16 mouse cellular contexts compared by ENCODE assay signal in genomic region chr8:10123412-10123811, GRCm38 (mm10). TPM values are rescaled to one million over a fixed set of nuclear protein-coding genes. Genes with fewer than 3 reads are reported as not detected.
A peak's percentile ranks its signal among the peaks of the same experiment; 100 is the strongest.
DNase-seq lines count a peak whose midpoint lies in the region; ATAC-seq and TF ChIP-seq lines count a peak whose summit lies in the region.
"Had no signal": no experiment of that assay in that cellular context is flagged by ENCODE, and none has a peak within 500 bp of the region (broad histone marks: within the 10 kb centered on the region; RNA-seq: fewer than 3 reads in every experiment).

No protein-coding gene starts in this region.

- no peak overlapping the region for H3K4me2 ChIP-seq in embryonic facial prominence, embryonic 14.5 days (ENCODE audit: low read depth, low read length)
- no peak overlapping the region for H3K4me2 ChIP-seq in hindbrain, postnatal 0 days (ENCODE audit: low read depth, low read length)
- H3K4me2 ChIP-seq in heart, embryonic 12.5 days: no peak overlapping the region
- H3K4me2 ChIP-seq: limb, embryonic 15.5 days; midbrain, embryonic 13.5 days; stomach, embryonic 15.5 days had no signal

- no peak overlapping the region for H3K4me3 ChIP-seq in embryonic facial prominence, embryonic 14.5 days (ENCODE audit: low read depth, low read length)
- H3K4me3 ChIP-seq in embryonic facial prominence, embryonic 10.5 days: no peak overlapping the region
- H3K4me3 ChIP-seq in hindbrain, postnatal 0 days (ENCODE audit: low read length): no peak overlapping the region
- H3K4me3 ChIP-seq in heart, embryonic 12.5 days: no peak overlapping the region
- H3K4me3 ChIP-seq: limb, embryonic 15.5 days; midbrain, embryonic 13.5 days; stomach, embryonic 15.5 days had no signal

- DNase-seq in embryonic facial prominence, embryonic 14.5 days (ENCODE audit: low spot score): peak; percentile 6
- DNase-seq in embryonic facial prominence, embryonic 10.5 days (ENCODE audit: low spot score): no peak
- peak; percentile 26 for DNase-seq in Muller cell, postnatal 12 days (ENCODE audit: inconsistent ontology term)
- DNase-seq in cerebellum, adult 9-10 months: peak; percentile 60
- DNase-seq in hindbrain, postnatal 0 days (ENCODE audit: low spot score): peak; percentile 68
- DNase-seq in adrenal gland, adult 18-20 months (ENCODE audit: low spot score in 2 of 2): no peak
- no peak for DNase-seq in embryo, embryonic 9.5 days (ENCODE audit: extremely low spot score)
- DNase-seq: adrenal gland, postnatal 25 days; lung, adult 18-20 months; lung, postnatal 4 days; spleen, adult 18-20 months had no signal

- no peak for TF ChIP-seq CTCF in hindbrain, postnatal 0 days (IDR thresholded peaks at IDR 0.05; ENCODE audit: low read depth)

- H3K9me3 ChIP-seq in embryonic facial prominence, embryonic 14.5 days (ENCODE audit: control insufficient read depth, low read length): no peaks in the 10 kb centered on the region
- H3K9me3 ChIP-seq in embryonic facial prominence, embryonic 10.5 days: no peaks in the 10 kb centered on the region
- no peaks in the 10 kb centered on the region for H3K9me3 ChIP-seq in hindbrain, postnatal 0 days (ENCODE audit: low read length)
- no peaks in the 10 kb centered on the region for H3K9me3 ChIP-seq in heart, embryonic 12.5 days (replicated peaks)
- H3K9me3 ChIP-seq: limb, embryonic 15.5 days; midbrain, embryonic 13.5 days; stomach, embryonic 15.5 days had no signal

- no peaks in the 10 kb centered on the region for H3K4me1 ChIP-seq in embryonic facial prominence, embryonic 14.5 days (ENCODE audit: control insufficient read depth, insufficient read depth, low read length)
- no peaks in the 10 kb centered on the region for H3K4me1 ChIP-seq in embryonic facial prominence, embryonic 10.5 days
- H3K4me1 ChIP-seq in hindbrain, postnatal 0 days (ENCODE audit: insufficient read depth, low read length): no peaks in the 10 kb centered on the region
- H3K4me1 ChIP-seq in heart, embryonic 12.5 days (replicated peaks): no peaks in the 10 kb centered on the region
- H3K4me1 ChIP-seq: limb, embryonic 15.5 days; midbrain, embryonic 13.5 days; stomach, embryonic 15.5 days had no signal

- no peaks in the 10 kb centered on the region for H3K36me3 ChIP-seq in embryonic facial prominence, embryonic 14.5 days (ENCODE audit: control insufficient read depth, insufficient read depth, low read length)
- H3K36me3 ChIP-seq in embryonic facial prominence, embryonic 10.5 days (replicated peaks): no peaks in the 10 kb centered on the region
- H3K36me3 ChIP-seq in hindbrain, postnatal 0 days (ENCODE audit: insufficient read depth, low read length): no peaks in the 10 kb centered on the region
- no peaks in the 10 kb centered on the region for H3K36me3 ChIP-seq in heart, embryonic 12.5 days
- H3K36me3 ChIP-seq: limb, embryonic 15.5 days; midbrain, embryonic 13.5 days; stomach, embryonic 15.5 days had no signal

- no peak overlapping the region for H3K9ac ChIP-seq in embryonic facial prominence, embryonic 14.5 days (ENCODE audit: low read depth, low read length)
- no peak overlapping the region for H3K9ac ChIP-seq in hindbrain, postnatal 0 days (replicated peaks; ENCODE audit: low read length)
- no peak overlapping the region for H3K9ac ChIP-seq in heart, embryonic 12.5 days
- H3K9ac ChIP-seq: limb, embryonic 15.5 days; midbrain, embryonic 13.5 days; stomach, embryonic 15.5 days had no signal

- no peak for ATAC-seq in embryonic facial prominence, embryonic 14.5 days (ENCODE audit: low read depth)
- no peak for ATAC-seq in hindbrain, postnatal 0 days
- no peak for ATAC-seq in heart, embryonic 12.5 days (ENCODE audit: insufficient number of reproducible peaks, low FRiP score)
- ATAC-seq: midbrain, embryonic 13.5 days had no signal

- 94% methylated on average over 2 of the region's 2 CpGs for WGBS in embryonic facial prominence, embryonic 14.5 days
- 88% methylated on average over 2 of the region's 2 CpGs for WGBS in embryonic facial prominence, embryonic 10.5 days
- 35% methylated on average over 2 of the region's 2 CpGs for WGBS in hindbrain, postnatal 0 days
- 82% methylated on average over 2 of the region's 2 CpGs for WGBS in heart, embryonic 12.5 days

- no peaks in the 10 kb centered on the region for H3K27me3 ChIP-seq in embryonic facial prominence, embryonic 14.5 days (replicated peaks; ENCODE audit: control insufficient read depth, insufficient read depth, low read length)
- H3K27me3 ChIP-seq in embryonic facial prominence, embryonic 10.5 days (replicated peaks; ENCODE audit: low read depth, poor library complexity, severe bottlenecking): no peaks in the 10 kb centered on the region
- no peaks in the 10 kb centered on the region for H3K27me3 ChIP-seq in hindbrain, postnatal 0 days (ENCODE audit: insufficient read depth, low read length)
- H3K27me3 ChIP-seq in heart, embryonic 12.5 days (replicated peaks): no peaks in the 10 kb centered on the region
- H3K27me3 ChIP-seq: limb, embryonic 15.5 days; midbrain, embryonic 13.5 days; stomach, embryonic 15.5 days had no signal

- H3K27ac ChIP-seq in embryonic facial prominence, embryonic 14.5 days (replicated peaks; ENCODE audit: low read depth, low read length): no peak overlapping the region
- H3K27ac ChIP-seq in embryonic facial prominence, embryonic 10.5 days (replicated peaks): no peak overlapping the region
- H3K27ac ChIP-seq in hindbrain, postnatal 0 days: no peak overlapping the region
- H3K27ac ChIP-seq in heart, embryonic 12.5 days (ENCODE audit: poor library complexity, severe bottlenecking): no peak overlapping the region
- H3K27ac ChIP-seq: kidney, postnatal 0 days; limb, embryonic 15.5 days; midbrain, embryonic 13.5 days; stomach, embryonic 15.5 days had no signal

RNA-seq across cellular contexts. Expression of gene Myo16, which starts 30.3 kb away (rescaled TPM):
- polyA plus RNA-seq in embryonic facial prominence, embryonic 14.5 days (2014; fragmentation: Nextera tagmentation; extraction: Ambion mirVana): 0.77 and 0.89 TPM in 2 replicates
- 0.97 and 1.1 TPM in 2 replicates for polyA plus RNA-seq in embryonic facial prominence, embryonic 10.5 days (2016; fragmentation: Nextera tagmentation; extraction: Ambion mirVana)
- 71.2 and 71.8 TPM in 2 replicates for total RNA-seq in hindbrain, postnatal 0 days (2014; rRNA removed)
- 8.1 and 8.7 TPM in 2 replicates for polyA plus RNA-seq in hindbrain, postnatal 0 days (2015; fragmentation: Nextera tagmentation; extraction: Ambion mirVana)
- under 1 TPM in 1 of 2 experiments, not detected in 1; 0.06 TPM for total RNA-seq in adrenal gland, adult 18-20 months (2021)
- 1.4 and 1.5 TPM in 2 replicates for polyA plus RNA-seq in heart, embryonic 12.5 days (2016; fragmentation: Nextera tagmentation; extraction: Ambion mirVana)
- total RNA-seq: adrenal gland, postnatal 25 days had no signal

Comparison
In these comparisons a context has a peak if more than half of its experiments do, and no peak if none do; other contexts are left out.
1. DNase-seq: peak in embryonic facial prominence, embryonic 14.5 days (single experiment), Muller cell, postnatal 12 days (single experiment), cerebellum, adult 9-10 months (single experiment) and hindbrain, postnatal 0 days (single experiment); none in embryonic facial prominence, embryonic 10.5 days (single experiment), adrenal gland, adult 18-20 months (0 of 2) and embryo, embryonic 9.5 days (single experiment).